Mouse (Mus musculus): ENCODE data around the gene Ralgapa2. TPM values are rescaled to one million over a fixed set of nuclear protein-coding genes. Genes with fewer than 3 reads are reported as not detected.

The Ralgapa2 gene
- polyA plus RNA-seq, 1 experiment from 2014 or later, result 11.8 TPM

- H3K4me2 ChIP-seq (ENCODE audit: low read depth, low read length, severe bottlenecking), result no peak overlapping the region
- no peaks in the 10 kb centered on the region; the same call in 1 of the 2 replicates for H3K4me1 ChIP-seq (replicated peaks; ENCODE audit: control insufficient read depth, insufficient read depth, low read length)
- DNase-seq (ENCODE audit: low spot score) (no peak), ATAC-seq (replicated peaks; ENCODE audit: low FRiP score) (no peak)
- H3K27me3 ChIP-seq (ENCODE audit: control insufficient read depth, insufficient read depth, low read length), result no peaks in the 10 kb centered on the region
- no peak overlapping the region for H3K27ac ChIP-seq (ENCODE audit: low read depth, low read length)
- no peaks in the 10 kb centered on the region for H3K9me3 ChIP-seq (ENCODE audit: control insufficient read depth, low read length)
- H3K36me3 ChIP-seq (ENCODE audit: control insufficient read depth, insufficient read depth, low read length), result no peaks in the 10 kb centered on the region
- H3K4me3 ChIP-seq (ENCODE audit: low read depth, low read length), result no peak overlapping the region
- no peak overlapping the region for H3K9ac ChIP-seq (ENCODE audit: low read length)
- WGBS, result 89% methylated on average over 1 of the region's 1 CpGs
These were observed 18.7 kb downstream of the Ralgapa2 start for GRCm38 (mm10) chr2:146493354-146493946.

GRCm38 (mm10) chr2:146491830-146492610, 20.1 kb downstream of the Ralgapa2 start:
- ATAC-seq (replicated peaks; ENCODE audit: low FRiP score), result no peak
- Histone ChIP-seq H3K9me3 (ENCODE audit: control insufficient read depth, low read length) (no peaks in the 10 kb centered on the region), H3K27ac (ENCODE audit: low read depth, low read length) (no peak overlapping the region), H3K36me3 (ENCODE audit: control insufficient read depth, insufficient read depth, low read length) (no peaks in the 10 kb centered on the region), H3K9ac (ENCODE audit: low read length) (no peak overlapping the region), H3K27me3 (ENCODE audit: control insufficient read depth, insufficient read depth, low read length) (no peaks in the 10 kb centered on the region), H3K4me2 (ENCODE audit: low read depth, low read length, severe bottlenecking) (no peak overlapping the region), H3K4me3 (ENCODE audit: low read depth, low read length) (no peak overlapping the region), H3K4me1 (replicated peaks; ENCODE audit: control insufficient read depth, insufficient read depth, low read length) (no peaks in the 10 kb centered on the region; the same call in 1 of the 2 replicates)
- DNase-seq (ENCODE audit: low spot score), result no peak
- 90% methylated on average over 5 of the region's 5 CpGs for whole genome bisulfite sequencing

GRCm38 (mm10) chr2:146490926-146491325, 21.2 kb downstream of the Ralgapa2 start:
- H3K27me3 ChIP-seq (ENCODE audit: control insufficient read depth, insufficient read depth, low read length), result no peaks in the 10 kb centered on the region
- no peak overlapping the region for H3K4me2 ChIP-seq (ENCODE audit: low read depth, low read length, severe bottlenecking)
- no peaks in the 10 kb centered on the region for H3K36me3 ChIP-seq (ENCODE audit: control insufficient read depth, insufficient read depth, low read length)
- no peak overlapping the region for H3K9ac ChIP-seq (ENCODE audit: low read length)
- no peak overlapping the region for H3K27ac ChIP-seq (ENCODE audit: low read depth, low read length)
- 91% methylated on average over 1 of the region's 1 CpGs for WGBS
- no peak for DNase-seq (ENCODE audit: low spot score)
- no peaks in the 10 kb centered on the region for H3K4me1 ChIP-seq (replicated peaks; ENCODE audit: control insufficient read depth, insufficient read depth, low read length)
- no peaks in the 10 kb centered on the region for H3K9me3 ChIP-seq (ENCODE audit: control insufficient read depth, low read length)
- H3K4me3 ChIP-seq (ENCODE audit: low read depth, low read length), result no peak overlapping the region
- no peak for ATAC-seq (replicated peaks; ENCODE audit: low FRiP score)

- Histone ChIP-seq H3K9me3 (ENCODE audit: control insufficient read depth, low read length) (no peaks in the 10 kb centered on the region), H3K27ac (ENCODE audit: low read depth, low read length) (no peak overlapping the region), H3K4me1 (replicated peaks; ENCODE audit: control insufficient read depth, insufficient read depth, low read length) (no peaks in the 10 kb centered on the region), H3K9ac (ENCODE audit: low read length) (no peak overlapping the region), H3K36me3 (ENCODE audit: control insufficient read depth, insufficient read depth, low read length) (no peaks in the 10 kb centered on the region), H3K27me3 (ENCODE audit: control insufficient read depth, insufficient read depth, low read length) (no peaks in the 10 kb centered on the region), H3K4me2 (ENCODE audit: low read depth, low read length, severe bottlenecking) (no peak overlapping the region), H3K4me3 (ENCODE audit: low read depth, low read length) (no peak overlapping the region)
- ATAC-seq (replicated peaks; ENCODE audit: low FRiP score), result no peak
- WGBS, result 87% methylated on average over 3 of the region's 3 CpGs
- no peak for DNase-seq (ENCODE audit: low spot score)
These were observed 23.9 kb downstream of the Ralgapa2 start for GRCm38 (mm10) chr2:146488291-146488690.

GRCm38 (mm10) chr2:146482859-146483258, 29.3 kb downstream of the Ralgapa2 start:
- no peak for DNase-seq (ENCODE audit: low spot score)
- no peaks in the 10 kb centered on the region for H3K9me3 ChIP-seq (ENCODE audit: control insufficient read depth, low read length)
- no peak overlapping the region for H3K27ac ChIP-seq (ENCODE audit: low read depth, low read length)
- H3K9ac ChIP-seq (ENCODE audit: low read length), result no peak overlapping the region
- no peaks in the 10 kb centered on the region for H3K36me3 ChIP-seq (ENCODE audit: control insufficient read depth, insufficient read depth, low read length)
- no peaks in the 10 kb centered on the region for H3K27me3 ChIP-seq (ENCODE audit: control insufficient read depth, insufficient read depth, low read length)
- no peak overlapping the region for H3K4me3 ChIP-seq (ENCODE audit: low read depth, low read length)
- ATAC-seq (replicated peaks; ENCODE audit: low FRiP score), result no peak
- H3K4me1 ChIP-seq (replicated peaks; ENCODE audit: control insufficient read depth, insufficient read depth, low read length), result no peaks in the 10 kb centered on the region
- H3K4me2 ChIP-seq (ENCODE audit: low read depth, low read length, severe bottlenecking), result no peak overlapping the region

- Histone ChIP-seq H3K4me1 (replicated peaks; ENCODE audit: control insufficient read depth, insufficient read depth, low read length) (no peaks in the 10 kb centered on the region), H3K27ac (ENCODE audit: low read depth, low read length) (no peak overlapping the region), H3K27me3 (ENCODE audit: control insufficient read depth, insufficient read depth, low read length) (no peaks in the 10 kb centered on the region), H3K4me3 (ENCODE audit: low read depth, low read length) (no peak overlapping the region), H3K4me2 (ENCODE audit: low read depth, low read length, severe bottlenecking) (no peak overlapping the region), H3K9me3 (ENCODE audit: control insufficient read depth, low read length) (no peaks in the 10 kb centered on the region), H3K36me3 (ENCODE audit: control insufficient read depth, insufficient read depth, low read length) (no peaks in the 10 kb centered on the region), H3K9ac (ENCODE audit: low read length) (no peak overlapping the region)
- ATAC-seq (replicated peaks; ENCODE audit: low FRiP score) (no peak), DNase-seq (ENCODE audit: low spot score) (no peak)
- 98% methylated on average over 4 of the region's 4 CpGs for WGBS
These were observed 34.7 kb downstream of the Ralgapa2 start for GRCm38 (mm10) chr2:146477491-146477890.

GRCm38 (mm10) chr2:146476428-146476972, 35.6 kb downstream of the Ralgapa2 start:
- Histone ChIP-seq H3K27ac (ENCODE audit: low read depth, low read length) (no peak overlapping the region), H3K4me1 (replicated peaks; ENCODE audit: control insufficient read depth, insufficient read depth, low read length) (no peaks in the 10 kb centered on the region), H3K4me2 (ENCODE audit: low read depth, low read length, severe bottlenecking) (no peak overlapping the region), H3K36me3 (ENCODE audit: control insufficient read depth, insufficient read depth, low read length) (no peaks in the 10 kb centered on the region), H3K27me3 (ENCODE audit: control insufficient read depth, insufficient read depth, low read length) (no peaks in the 10 kb centered on the region), H3K9ac (ENCODE audit: low read length) (no peak overlapping the region), H3K4me3 (ENCODE audit: low read depth, low read length) (no peak overlapping the region), H3K9me3 (ENCODE audit: control insufficient read depth, low read length) (no peaks in the 10 kb centered on the region)
- DNase-seq (ENCODE audit: low spot score), result no peak
- no peak for ATAC-seq (replicated peaks; ENCODE audit: low FRiP score)
- 92% methylated on average over 6 of the region's 6 CpGs for WGBS

- no peaks in the 10 kb centered on the region for H3K36me3 ChIP-seq (ENCODE audit: control insufficient read depth, insufficient read depth, low read length)
- no peaks in the 10 kb centered on the region for H3K4me1 ChIP-seq (replicated peaks; ENCODE audit: control insufficient read depth, insufficient read depth, low read length)
- no peak overlapping the region for H3K4me3 ChIP-seq (ENCODE audit: low read depth, low read length)
- no peak overlapping the region for H3K4me2 ChIP-seq (ENCODE audit: low read depth, low read length, severe bottlenecking)
- H3K27ac ChIP-seq (ENCODE audit: low read depth, low read length), result no peak overlapping the region
- no peak for DNase-seq (ENCODE audit: low spot score)
- no peak overlapping the region for H3K9ac ChIP-seq (ENCODE audit: low read length)
- H3K27me3 ChIP-seq (ENCODE audit: control insufficient read depth, insufficient read depth, low read length), result no peaks in the 10 kb centered on the region
- no peaks in the 10 kb centered on the region for H3K9me3 ChIP-seq (ENCODE audit: control insufficient read depth, low read length)
- no peak for ATAC-seq (replicated peaks; ENCODE audit: low FRiP score)
These were observed 36.1 kb downstream of the Ralgapa2 start for GRCm38 (mm10) chr2:146476001-146476400.
